Mouse (Mus musculus): Measurements from ENCODE around the gene Izumo1. TPM values are rescaled to one million over a fixed set of nuclear protein-coding genes. Genes with fewer than 3 reads are reported as not detected.
A peak's percentile ranks its signal among the peaks of the same experiment; 100 is the strongest.

Gene Izumo1
- total RNA-seq (2021) = under 1 TPM; 0.22 to 0.65 TPM

GRCm38 (mm10) chr7:45621443-45621842 lies at the start of gene Izumo1:
Izumo1 (plus strand) TSS chr7:45621811.
- intact Hi-C loops (cut with DNase I) = no loop called here
- peak in 1 of 2 experiments; percentile 66 for DNase-seq

- intact Hi-C loops (cut with DNase I) = loop anchor here (2.0 kb wide), 1 partner anchor 17 kb away; no protein-coding TSS in a partner anchor
- DNase-seq = no peak
Observed at GRCm38 (mm10) chr7:45571966-45572365, 49.6 kb upstream of the Izumo1 start.

GRCm38 (mm10) chr7:45573954-45574353 lies 47.7 kb upstream of the Izumo1 start:
- intact Hi-C loops (cut with DNase I) = no loop called here
- no peak for DNase-seq

- intact Hi-C loops (cut with DNase I) = no loop called here
- DNase-seq = peak in 1 of 2 experiments; percentile 23
Observed at GRCm38 (mm10) chr7:45574472-45575379, 46.9 kb upstream of the Izumo1 start.

- intact Hi-C loops (cut with DNase I) = no loop called here
- no peak for DNase-seq
Observed at GRCm38 (mm10) chr7:45585923-45586322, 35.7 kb upstream of the Izumo1 start.

GRCm38 (mm10) chr7:45587631-45588592 lies 33.7 kb upstream of the Izumo1 start:
- DNase-seq = no peak
- intact Hi-C loops (cut with DNase I) = loop anchor here (2.0 kb wide), 1 partner anchor 17 kb away; the partner anchor contains the start of gene Bcat2

GRCm38 (mm10) chr7:45589173-45589572 lies 32.4 kb upstream of the Izumo1 start:
- intact Hi-C loops (cut with DNase I) = loop anchor here (2.0 kb wide), 1 partner anchor 18 kb away; the partner anchor contains the start of gene Bcat2
- peak; percentile 96 to 97 for DNase-seq

- DNase-seq = no peak
- intact Hi-C loops (cut with DNase I) = loop anchor here (1.0 to 2.0 kb wide), 2 partner anchors 19 to 34 kb away; partner anchors contain the start of gene Bcat2
Observed at GRCm38 (mm10) chr7:45589898-45590297, 31.7 kb upstream of the Izumo1 start.

- intact Hi-C loops (cut with DNase I) = loop anchor here (1.0 kb wide), 1 partner anchor 35 kb away; no protein-coding TSS in a partner anchor
- no peak for DNase-seq
Observed at GRCm38 (mm10) chr7:45590874-45591273, 30.7 kb upstream of the Izumo1 start.

GRCm38 (mm10) chr7:45591880-45592279 lies 29.7 kb upstream of the Izumo1 start:
- intact Hi-C loops (cut with DNase I) = no loop called here
- no peak for DNase-seq

GRCm38 (mm10) chr7:45593118-45593815 lies 28.3 kb upstream of the Izumo1 start:
- peak; percentile 79 to 85 for DNase-seq
- intact Hi-C loops (cut with DNase I) = loop anchor here (1.0 kb wide), 1 partner anchor 89 kb away; no protein-coding TSS in a partner anchor

GRCm38 (mm10) chr7:45595176-45595575 lies 26.4 kb upstream of the Izumo1 start:
- DNase-seq = no peak
- intact Hi-C loops (cut with DNase I) = loop anchor here (2.0 kb wide), 1 partner anchor 30 kb away; no protein-coding TSS in a partner anchor

GRCm38 (mm10) chr7:45596107-45596506 lies 25.5 kb upstream of the Izumo1 start:
- intact Hi-C loops (cut with DNase I) = no loop called here

GRCm38 (mm10) chr7:45597013-45597412 lies 24.6 kb upstream of the Izumo1 start:
- intact Hi-C loops (cut with DNase I) = no loop called here
- DNase-seq = no peak

More at GRCm38 (mm10) chr7:45596107-45596506, 25.5 kb upstream of the Izumo1 start:
- DNase-seq = no peak

GRCm38 (mm10) chr7:45597527-45597926 lies 24.1 kb upstream of the Izumo1 start:
- DNase-seq = no peak
- intact Hi-C loops (cut with DNase I) = no loop called here

GRCm38 (mm10) chr7:45598960-45599879 lies 22.4 kb upstream of the Izumo1 start:
- intact Hi-C loops (cut with DNase I) = no loop called here
- DNase-seq = no peak

GRCm38 (mm10) chr7:45605704-45606289 lies 15.8 kb upstream of the Izumo1 start:
- DNase-seq = no peak
- intact Hi-C loops (cut with DNase I) = no loop called here

- DNase-seq = no peak
- intact Hi-C loops (cut with DNase I) = no loop called here
Observed at GRCm38 (mm10) chr7:45609511-45609910, 12.1 kb upstream of the Izumo1 start.
